Mouse (Mus musculus) intestine, embryonic 14.5 days (tissue): ENCODE measurements at regions not wholly inside any gene's neighbourhood (a gene's known extent, or its start where the extent isn't known, plus 50 kb on each side); places are given as distances from the start of the nearest gene placed in this dataset.

Experiments
- ATAC-seq: fragments of 200-750 bp; cut with Nextera tagmentation; replicated peaks from 2 replicates; pipeline ENCODE4 v1.8.0; 2017; ENCODE audit warnings: low read depth, moderate number of reproducible peaks, moderate TSS enrichment, moderate library complexity; ENCODE audit not compliant: low FRiP score, low TSS enrichment
- DNase-seq: peaks from one replicate; pipeline ENCODE4 v3.0.0-alpha.2; 2018; ENCODE audit warnings: low spot score
- H3K27ac ChIP-seq: fragments of 300-500 bp; sonication (generic); 2 replicates; pipeline ENCODE4 v1.5.1; 2014; ENCODE audit warnings: low read depth, mild to moderate bottlenecking, control low read depth
- H3K27me3 ChIP-seq: fragments of 300-500 bp; sonication (generic); replicated peaks from 2 replicates; pipeline ENCODE4 v1.6.1; 2014; ENCODE audit warnings: low read length, control low read depth; ENCODE audit not compliant: control insufficient read depth, insufficient read depth
- H3K36me3 ChIP-seq: fragments of 300-500 bp; sonication (generic); 2 replicates; pipeline ENCODE4 v1.6.1; 2014; ENCODE audit warnings: low read length, control low read depth; ENCODE audit not compliant: control insufficient read depth, insufficient read depth
- H3K4me1 ChIP-seq: fragments of 300-500 bp; sonication (generic); replicated peaks from 2 replicates; pipeline ENCODE4 v1.6.1; 2014; ENCODE audit warnings: low read length, control low read depth, mixed read lengths; ENCODE audit not compliant: control insufficient read depth, insufficient read depth
- H3K4me2 ChIP-seq: fragments of 300-500 bp; sonication (generic); 2 replicates; pipeline ENCODE4 v1.6.1; 2014; ENCODE audit warnings: low read length
- H3K4me3 ChIP-seq: fragments of 300-500 bp; sonication (generic); 2 replicates; pipeline ENCODE4 v1.5.1; 2014; ENCODE audit warnings: low read depth, low read length, control low read depth, mixed read lengths
- H3K9ac ChIP-seq: fragments of 300-500 bp; sonication (generic); 2 replicates; pipeline ENCODE4 v1.6.1; 2014; ENCODE audit warnings: mild to moderate bottlenecking, low read length
- H3K9me3 ChIP-seq: fragments of 300-500 bp; sonication (generic); 2 replicates; pipeline ENCODE4 v1.6.1; 2016; ENCODE audit warnings: low read length, control low read depth; ENCODE audit not compliant: control insufficient read depth
- WGBS: fragments of 180-500 bp; shearing (Covaris S2); extraction: QIAGEN DNeasy Blood & Tissue Kit; methylation state at CpG from one replicate; pipeline ENCODE4 v1.1.7; 2014; 5-methylcytosine and 5-hydroxymethylcytosine counted together

DNA sequence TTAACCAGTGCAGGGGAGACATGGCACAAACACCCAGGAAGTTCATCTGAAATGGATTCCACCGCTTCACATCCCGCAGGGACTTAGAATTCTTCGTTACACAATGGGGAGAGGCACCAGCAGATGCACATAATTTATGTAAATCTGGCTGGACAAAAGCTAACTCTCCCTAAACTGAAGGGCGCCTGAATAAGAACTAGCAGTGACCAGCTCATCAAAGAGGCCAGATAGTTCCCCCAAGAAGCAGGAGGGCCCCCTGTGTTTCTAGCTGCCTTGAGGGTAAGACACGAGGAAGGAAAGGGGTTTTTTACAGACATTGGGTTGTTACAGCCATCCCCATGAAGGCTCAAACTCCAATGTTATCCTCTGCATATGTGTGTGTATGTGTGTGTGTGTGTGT, 123.8 kb upstream of the Hs6st1 start:
- ATAC-seq: no peak
- WGBS: 70% methylated on average over 5 of the region's 5 CpGs
- H3K9ac ChIP-seq: no peak overlapping the region

DNA sequence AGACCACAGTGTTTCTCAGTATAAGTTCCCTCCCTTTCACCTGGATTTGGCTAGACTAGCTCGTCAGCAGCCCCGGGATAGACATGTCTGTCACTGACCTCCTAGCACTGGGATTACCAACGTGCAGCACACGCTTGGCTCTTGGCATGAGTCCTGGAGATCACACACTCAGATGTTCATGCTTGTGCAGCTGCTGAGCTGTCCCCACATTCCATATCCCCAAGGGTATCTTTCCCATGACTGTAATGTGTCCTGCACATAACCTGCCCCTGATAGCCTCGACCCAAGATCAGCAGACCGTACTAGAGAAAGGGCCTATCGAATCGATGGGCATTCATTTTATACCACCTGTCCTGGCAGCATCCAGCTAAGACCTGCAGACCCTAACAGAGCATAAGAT, 123.4 kb upstream of the Hs6st1 start:
- Histone ChIP-seq H3K9me3 (no peaks in the 10 kb centered on the region), H3K4me3 (no peak overlapping the region), H3K4me2 (no peak overlapping the region), H3K27me3 (no peaks in the 10 kb centered on the region), H3K36me3 (no peaks in the 10 kb centered on the region), H3K9ac (no peak overlapping the region), H3K27ac (no peak overlapping the region), H3K4me1 (no peaks in the 10 kb centered on the region)
- WGBS: 90% methylated on average over 8 of the region's 8 CpGs
- ATAC-seq (no peak), DNase-seq (no peak)

More for the DNA sequence above, 123.8 kb upstream of the Hs6st1 start:
- Histone ChIP-seq H3K9me3 (no peaks in the 10 kb centered on the region), H3K27me3 (no peaks in the 10 kb centered on the region), H3K4me3 (no peak overlapping the region), H3K4me2 (no peak overlapping the region), H3K36me3 (no peaks in the 10 kb centered on the region), H3K4me1 (no peaks in the 10 kb centered on the region), H3K27ac (no peak overlapping the region)
- DNase-seq: no peak

DNA sequence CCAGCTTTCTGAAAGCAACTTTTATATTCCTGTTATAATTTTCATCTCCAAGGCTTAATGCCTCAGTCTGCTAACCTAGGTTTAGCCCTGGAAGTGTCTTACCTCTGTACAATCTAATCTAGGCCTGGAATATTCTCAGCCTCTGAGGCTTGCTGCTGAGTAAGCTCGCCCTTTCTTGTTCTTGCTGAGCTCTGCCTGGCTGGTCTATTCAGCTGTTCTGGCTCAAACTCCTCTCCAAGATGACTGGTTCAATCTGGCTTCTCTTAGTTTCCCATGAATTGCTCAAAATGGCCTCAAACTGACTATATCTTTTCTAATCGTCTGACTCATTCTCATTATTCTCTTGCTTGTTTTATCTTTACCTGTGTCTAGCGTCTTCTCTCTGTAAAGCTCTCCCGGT, 122.6 kb upstream of the Hs6st1 start:
- no peak for ATAC-seq
- no peak overlapping the region for H3K9ac ChIP-seq

DNA sequence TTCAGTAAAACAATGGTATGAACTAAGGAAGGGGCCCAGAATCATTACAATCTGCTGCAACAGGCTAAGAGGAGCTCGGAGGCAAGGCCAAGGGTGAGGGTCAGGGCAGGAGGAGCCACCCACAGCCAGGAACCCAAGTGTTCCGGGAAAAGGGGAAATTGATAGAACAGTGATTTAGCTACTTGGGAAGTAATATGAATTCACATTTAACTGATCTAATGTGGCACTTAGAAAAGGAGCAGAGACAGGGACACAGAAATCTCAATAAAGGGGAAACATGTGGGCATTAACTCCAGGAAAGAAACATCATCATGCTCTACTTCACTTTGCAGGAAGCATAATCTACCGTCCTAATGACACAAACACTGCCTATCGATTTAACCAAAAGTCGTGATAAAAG, 120.1 kb upstream of the Hs6st1 start:
- Histone ChIP-seq H3K9ac (no peak overlapping the region), H3K27ac (no peak overlapping the region), H3K9me3 (no peaks in the 10 kb centered on the region), H3K36me3 (no peaks in the 10 kb centered on the region), H3K4me1 (no peaks in the 10 kb centered on the region), H3K27me3 (no peaks in the 10 kb centered on the region), H3K4me3 (no peak overlapping the region), H3K4me2 (no peak overlapping the region)
- DNase-seq (no peak), ATAC-seq (no peak)
- 66% methylated on average over 5 of the region's 5 CpGs for WGBS

More for the DNA sequence above, 122.6 kb upstream of the Hs6st1 start:
- no peak overlapping the region for H3K4me3 ChIP-seq
- H3K4me1 ChIP-seq: no peaks in the 10 kb centered on the region
- H3K9me3 ChIP-seq: no peaks in the 10 kb centered on the region
- DNase-seq: no peak
- H3K27ac ChIP-seq: no peak overlapping the region
- no peaks in the 10 kb centered on the region for H3K36me3 ChIP-seq
- no peak overlapping the region for H3K4me2 ChIP-seq
- 83% methylated on average over 4 of the region's 4 CpGs for WGBS
- no peaks in the 10 kb centered on the region for H3K27me3 ChIP-seq

DNA sequence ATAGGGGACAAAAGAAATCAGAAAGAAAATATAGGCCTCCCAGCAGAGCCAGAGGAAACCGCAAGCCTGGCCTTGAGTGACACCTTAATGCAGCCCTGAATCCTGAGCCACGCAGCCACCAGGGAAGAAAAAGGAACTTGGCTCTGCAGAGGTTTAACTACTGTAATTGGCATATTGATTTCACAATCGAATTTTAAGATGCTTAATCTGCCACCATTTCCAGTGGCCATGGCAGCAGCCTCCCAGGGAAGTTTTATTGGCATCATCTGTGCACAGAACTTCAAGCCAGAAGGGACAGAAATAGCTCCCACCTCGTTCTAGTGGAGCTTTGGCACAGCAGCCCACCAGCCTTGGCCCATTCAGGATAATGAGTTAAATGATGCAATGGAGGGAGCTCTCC, 117.1 kb upstream of the Hs6st1 start:
- DNase-seq (no peak), ATAC-seq (no peak)
- Histone ChIP-seq H3K27ac (no peak overlapping the region), H3K36me3 (no peaks in the 10 kb centered on the region), H3K4me1 (no peaks in the 10 kb centered on the region), H3K4me2 (no peak overlapping the region), H3K4me3 (no peak overlapping the region), H3K27me3 (no peaks in the 10 kb centered on the region), H3K9ac (no peak overlapping the region), H3K9me3 (no peaks in the 10 kb centered on the region)
- 76% methylated on average over 4 of the region's 4 CpGs for WGBS

DNA sequence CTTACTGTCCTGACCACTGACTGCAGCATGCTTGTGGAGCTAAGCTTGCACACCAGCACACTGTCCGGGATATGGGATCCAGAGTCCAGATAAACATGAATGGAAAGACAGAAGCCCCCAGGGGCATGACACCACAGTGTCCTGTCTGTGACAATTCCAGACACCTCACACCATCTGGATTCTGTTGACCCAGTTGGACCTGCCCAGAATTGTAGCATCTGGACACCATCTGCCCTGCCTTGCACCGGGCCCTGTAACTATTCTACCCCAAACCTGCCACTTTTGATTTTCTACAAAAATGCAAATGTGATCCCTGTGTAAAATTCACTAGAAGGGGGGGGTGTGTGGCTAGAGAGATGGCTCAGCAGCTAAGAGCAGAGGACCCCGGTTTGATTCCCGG, 114.5 kb upstream of the Hs6st1 start:
- WGBS: 92% methylated on average over 4 of the region's 4 CpGs
- Histone ChIP-seq H3K4me2 (no peak overlapping the region), H3K36me3 (no peaks in the 10 kb centered on the region), H3K4me1 (no peaks in the 10 kb centered on the region), H3K9me3 (no peaks in the 10 kb centered on the region), H3K4me3 (no peak overlapping the region), H3K27ac (no peak overlapping the region), H3K9ac (no peak overlapping the region), H3K27me3 (no peaks in the 10 kb centered on the region)
- ATAC-seq: no peak
- DNase-seq: no peak

DNA sequence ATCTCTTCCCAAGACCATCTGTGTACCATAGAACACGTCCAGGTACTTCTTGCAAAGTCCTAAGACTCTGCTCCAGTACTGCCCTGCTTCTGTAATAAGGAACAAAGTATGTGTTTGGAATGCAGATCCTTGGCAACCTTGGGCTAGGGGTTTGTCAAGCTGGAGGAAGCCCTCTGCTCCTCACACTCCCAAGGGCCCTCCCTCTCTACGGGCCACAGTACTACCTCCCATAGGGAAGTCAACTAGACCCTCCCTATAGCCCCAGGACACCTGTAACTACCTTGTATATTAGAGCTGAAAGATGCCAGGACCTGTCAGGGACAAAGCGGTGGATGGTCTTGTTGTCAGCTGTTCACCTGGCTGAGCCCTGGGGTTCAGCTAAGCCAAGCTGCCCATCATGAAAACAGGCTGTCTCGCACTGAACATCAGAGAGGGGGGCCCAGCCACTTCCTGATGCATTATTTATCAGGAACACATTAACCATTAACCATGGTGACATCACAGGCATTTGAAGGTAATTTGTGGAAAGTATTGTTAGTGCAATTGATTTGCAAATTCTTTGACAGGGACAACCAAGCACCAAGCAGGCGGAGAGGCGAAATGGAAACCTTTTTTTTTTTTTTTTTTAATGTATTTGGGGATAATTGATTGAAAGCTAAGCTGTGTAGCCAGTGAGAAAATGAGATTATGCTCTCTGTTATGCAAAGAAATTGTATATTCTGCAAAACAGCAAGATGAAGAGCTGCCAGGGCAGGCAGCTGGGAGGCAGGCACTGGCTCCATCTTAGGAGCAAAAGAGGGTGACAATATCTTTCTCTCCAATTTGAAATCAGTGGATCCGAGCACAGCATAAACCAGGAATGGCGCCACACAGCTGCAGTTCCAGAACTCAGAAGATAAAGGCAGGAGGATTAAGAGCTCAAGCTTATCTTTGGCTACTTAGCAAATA, 110.5 kb upstream of the Hs6st1 start:
- Histone ChIP-seq H3K27me3 (no peaks in the 10 kb centered on the region), H3K4me3 (no peak overlapping the region), H3K27ac (no peak overlapping the region), H3K36me3 (no peaks in the 10 kb centered on the region), H3K4me2 (no peak overlapping the region), H3K4me1 (no peaks in the 10 kb centered on the region), H3K9ac (no peak overlapping the region), H3K9me3 (no peaks in the 10 kb centered on the region)
- 0 out of 2 replicates have a peak, but pooled peaks have one; percentile 40 for ATAC-seq
- WGBS: 80% methylated on average over 8 of the region's 8 CpGs
- no peak for DNase-seq

DNA sequence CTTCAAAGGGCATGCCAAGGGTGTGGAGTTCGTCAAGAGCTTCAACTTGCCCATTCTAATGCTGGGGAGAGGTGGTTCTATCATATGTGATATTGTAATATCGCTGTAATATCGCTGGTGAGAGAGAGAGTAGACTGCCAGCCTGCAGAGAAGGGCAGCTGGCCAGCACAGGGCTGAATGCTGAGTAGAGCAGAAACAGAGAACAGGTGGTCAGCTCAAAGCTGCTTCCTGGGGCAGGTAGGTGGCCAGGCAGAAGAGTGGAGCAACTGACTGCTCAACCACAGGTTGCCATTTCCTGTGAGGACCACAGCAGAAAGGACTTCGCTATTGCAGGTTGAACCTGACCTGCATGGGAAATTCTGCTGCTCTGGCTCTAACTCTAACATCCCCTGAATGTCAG, 108.5 kb upstream of the Hs6st1 start:
- DNase-seq: no peak
- Histone ChIP-seq H3K9me3 (no peaks in the 10 kb centered on the region), H3K4me2 (no peak overlapping the region), H3K9ac (no peak overlapping the region), H3K4me3 (no peak overlapping the region), H3K27ac (no peak overlapping the region), H3K27me3 (no peaks in the 10 kb centered on the region), H3K36me3 (no peaks in the 10 kb centered on the region), H3K4me1 (no peaks in the 10 kb centered on the region)
- ATAC-seq: no peak
- WGBS: 90% methylated on average over 4 of the region's 4 CpGs

DNA sequence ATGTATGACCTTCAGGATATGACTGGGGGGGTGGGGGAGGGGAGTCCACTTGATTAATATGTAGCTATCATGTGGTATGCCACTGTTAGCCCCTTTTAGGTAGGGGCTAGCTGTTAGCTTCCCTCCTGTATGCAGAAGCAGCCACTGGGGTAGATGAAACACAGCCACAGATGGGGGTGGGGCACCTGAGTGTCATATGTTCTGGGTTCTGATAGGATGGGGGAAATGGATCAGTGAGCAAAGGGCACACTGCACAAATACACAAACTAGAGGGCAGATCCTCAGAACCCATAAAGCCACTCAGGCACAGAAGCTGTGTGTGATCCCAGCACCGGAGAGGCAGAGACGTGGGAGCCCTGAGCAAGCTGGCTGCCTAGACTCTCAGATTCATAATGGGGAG, 107.4 kb upstream of the Hs6st1 start:
- Histone ChIP-seq H3K27me3 (no peaks in the 10 kb centered on the region), H3K27ac (no peak overlapping the region), H3K4me3 (no peak overlapping the region), H3K4me1 (no peaks in the 10 kb centered on the region), H3K36me3 (no peaks in the 10 kb centered on the region), H3K9ac (no peak overlapping the region), H3K9me3 (0 out of 2 replicates have a peak, but pooled peaks cover 5% of the 10 kb centered on the region), H3K4me2 (no peak overlapping the region)
- ATAC-seq (no peak), DNase-seq (no peak)
- WGBS: 91% methylated on average over 2 of the region's 2 CpGs
